Mouse (Mus musculus): Measurements from ENCODE around the gene Mus81. TPM values are rescaled to one million over a fixed set of nuclear protein-coding genes. Genes with fewer than 3 reads are reported as not detected.

The Mus81 gene
- polyA plus RNA-seq, 2 experiments from 2014 or later, result 44.8 to 51.5 TPM

DNA sequence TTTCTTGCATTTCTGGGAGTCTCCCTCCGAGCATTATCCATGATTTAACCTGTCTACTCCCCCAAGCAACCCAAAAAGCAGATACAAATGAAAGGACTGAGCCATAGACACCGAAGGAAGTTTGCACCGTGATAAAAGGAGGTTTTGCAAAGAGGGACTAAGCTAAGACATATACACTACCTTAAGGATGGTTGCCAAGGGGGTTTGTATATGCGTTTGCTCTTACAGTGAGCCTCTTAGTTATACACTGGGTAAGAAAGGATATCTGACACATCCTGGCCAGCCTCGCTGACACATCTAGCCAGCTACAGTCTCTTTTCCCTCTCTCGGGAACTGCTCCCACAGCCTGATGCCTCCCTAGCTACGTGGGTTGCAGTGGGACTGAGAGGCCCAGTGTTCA lies 54.3 kb downstream of the Mus81 start:
- no peak for ATAC-seq

DNA sequence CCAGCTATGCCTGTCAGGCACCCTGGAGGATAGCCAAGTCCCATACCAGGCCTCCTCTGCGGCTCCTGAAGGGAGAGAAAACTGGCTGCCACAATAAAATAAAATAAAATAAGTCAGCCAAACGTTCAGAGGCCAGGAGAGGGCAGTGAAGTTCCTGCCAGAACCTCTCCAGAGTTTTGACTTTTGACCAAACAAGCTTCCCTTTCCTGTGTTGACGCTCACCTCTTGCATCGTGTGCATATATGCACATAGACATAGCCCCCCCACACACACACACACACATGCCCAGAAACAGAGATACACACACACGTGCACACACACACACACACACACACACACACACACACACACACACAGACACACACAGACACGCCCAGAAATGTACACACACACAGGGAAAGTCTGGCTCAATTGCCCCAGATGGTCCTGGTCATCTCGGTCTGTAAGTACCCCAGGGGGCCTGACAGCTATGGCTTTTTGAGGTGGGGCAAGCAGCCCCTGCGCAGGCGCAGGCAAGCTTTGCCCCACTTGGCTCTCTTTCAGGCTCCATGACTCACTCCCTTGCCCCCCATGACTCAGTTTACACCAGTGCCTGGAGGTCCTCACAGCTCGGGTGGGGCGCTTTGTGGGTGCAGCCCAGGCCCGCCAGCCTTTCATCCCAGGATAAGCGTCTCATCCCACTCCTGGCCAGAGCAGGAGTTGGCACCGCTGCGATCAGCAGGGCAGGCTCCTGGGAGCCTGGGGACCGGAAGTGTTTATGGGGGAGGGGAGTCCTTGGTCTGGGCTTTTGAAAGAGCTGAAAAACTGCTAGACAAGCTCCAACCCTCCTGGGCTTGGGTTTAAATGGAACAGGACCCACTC lies 55.0 kb downstream of the Mus81 start:
- ATAC-seq, result peak; percentile 81

Other genes with a start within 250 kb of the Mus81 start
- 10 to 100 TPM; 16.5 to 21.9 TPM for gene Pacs1, start 215.3 kb downstream of the Mus81 start, polyA plus RNA-seq (2017; shearing (Covaris generic))
- 100 to 1,000 TPM; 341 to 465 TPM for gene Sf3b2, start 192.9 kb downstream of the Mus81 start, polyA plus RNA-seq (2017; shearing (Covaris generic))
- under 1 TPM in 1 of 2 experiments, not detected in 1; 0.15 TPM for gene Gal3st3, start 190.1 kb downstream of the Mus81 start, polyA plus RNA-seq (2017; shearing (Covaris generic))
- not detected for gene Catsper1, start 152.7 kb downstream of the Mus81 start, polyA plus RNA-seq (2017; shearing (Covaris generic))
- 1 to 10 TPM; 2.7 to 3.2 TPM for gene Cst6, start 138.8 kb downstream of the Mus81 start, polyA plus RNA-seq (2017; shearing (Covaris generic))
- 10 to 100 TPM; 46.1 to 57.1 TPM for gene Eif1ad, start 121.7 kb downstream of the Mus81 start, polyA plus RNA-seq (2017; shearing (Covaris generic))
- gene Banf1, start 121.2 kb downstream of the Mus81 start, polyA plus RNA-seq (2017; shearing (Covaris generic)), result 100 to 1,000 TPM; 246 to 256 TPM
- gene Sart1, start 99.7 kb downstream of the Mus81 start, polyA plus RNA-seq (2017; shearing (Covaris generic)), result 10 to 100 TPM; 18.1 to 30.1 TPM
- gene Tsga10ip, start 85.9 kb downstream of the Mus81 start, polyA plus RNA-seq (2017; shearing (Covaris generic)), result not detected
- 10 to 100 TPM; 56.0 to 57.2 TPM for gene Drap1, start 63.4 kb downstream of the Mus81 start, polyA plus RNA-seq (2017; shearing (Covaris generic))
- 10 to 100 TPM; 20.8 to 28.7 TPM for gene AI837181, start 63.3 kb downstream of the Mus81 start, polyA plus RNA-seq (2017; shearing (Covaris generic))
- not detected for gene Fosl1, start 40.9 kb downstream of the Mus81 start, polyA plus RNA-seq (2017; shearing (Covaris generic))
- under 1 TPM; 0.48 to 0.83 TPM for gene Ccdc85b, start 30.5 kb downstream of the Mus81 start, polyA plus RNA-seq (2017; shearing (Covaris generic))
- 100 to 1,000 TPM in 1 of 2 experiments, 10 to 100 TPM in 1; 86.2 to 159 TPM for gene Fibp, start 27.8 kb downstream of the Mus81 start, polyA plus RNA-seq (2017; shearing (Covaris generic))
- 100 to 1,000 TPM; 136 to 191 TPM for gene Ctsw, start 19.9 kb downstream of the Mus81 start, polyA plus RNA-seq (2017; shearing (Covaris generic))
- gene Efemp2, start 14.4 kb downstream of the Mus81 start, polyA plus RNA-seq (2017; shearing (Covaris generic)), result 1 to 10 TPM; 1.5 to 4.6 TPM
- 1,000 to 10,000 TPM; 1,977 to 2,151 TPM for gene Cfl1, start 2.1 kb upstream of the Mus81 start, polyA plus RNA-seq (2017; shearing (Covaris generic))
- not detected for gene 1700020D05Rik, start 15.4 kb upstream of the Mus81 start, polyA plus RNA-seq (2017; shearing (Covaris generic))
- 10 to 100 TPM; 20.2 to 23.6 TPM for gene Snx32, start 22.1 kb upstream of the Mus81 start, polyA plus RNA-seq (2017; shearing (Covaris generic))
- gene Ovol1, start 72.2 kb upstream of the Mus81 start, polyA plus RNA-seq (2017; shearing (Covaris generic)), result not detected
- 1 to 10 TPM; 3.8 to 7.4 TPM for gene Ap5b1, start 79.6 kb upstream of the Mus81 start, polyA plus RNA-seq (2017; shearing (Covaris generic))
- 100 to 1,000 TPM in 1 of 2 experiments, 10 to 100 TPM in 1; 55.0 to 102 TPM for gene Rnaseh2c, start 113.5 kb upstream of the Mus81 start, polyA plus RNA-seq (2017; shearing (Covaris generic))
- gene Kat5, start 121.8 kb upstream of the Mus81 start, polyA plus RNA-seq (2017; shearing (Covaris generic)), result 10 to 100 TPM; 38.8 to 84.9 TPM
- gene Rela, start 149.1 kb upstream of the Mus81 start, polyA plus RNA-seq (2017; shearing (Covaris generic)), result 100 to 1,000 TPM; 111 to 174 TPM
- gene Sipa1, start 175.3 kb upstream of the Mus81 start, polyA plus RNA-seq (2017; shearing (Covaris generic)), result 10 to 100 TPM; 19.0 to 25.6 TPM
- 1 to 10 TPM; 6.3 to 8.4 TPM for gene Map3k11, start 200.3 kb upstream of the Mus81 start, polyA plus RNA-seq (2017; shearing (Covaris generic))
- 10 to 100 TPM; 21.6 to 23.9 TPM for gene Pcnx3, start 200.5 kb upstream of the Mus81 start, polyA plus RNA-seq (2017; shearing (Covaris generic))
- 1 to 10 TPM; 1.9 to 2.4 TPM for gene Kcnk7, start 216.0 kb upstream of the Mus81 start, polyA plus RNA-seq (2017; shearing (Covaris generic))
- 10 to 100 TPM; 14.4 to 20.7 TPM for gene Ehbp1l1, start 237.9 kb upstream of the Mus81 start, polyA plus RNA-seq (2017; shearing (Covaris generic))
- 10 to 100 TPM; 43.5 to 55.3 TPM for gene Fam89b, start 241.3 kb upstream of the Mus81 start, polyA plus RNA-seq (2017; shearing (Covaris generic))

All from CD4-positive, CD25-positive, alpha-beta regulatory T cell, adult 4 months (primary cell).